ENCODE assay signal across 8 mouse cellular contexts in the genomic region with DNA sequence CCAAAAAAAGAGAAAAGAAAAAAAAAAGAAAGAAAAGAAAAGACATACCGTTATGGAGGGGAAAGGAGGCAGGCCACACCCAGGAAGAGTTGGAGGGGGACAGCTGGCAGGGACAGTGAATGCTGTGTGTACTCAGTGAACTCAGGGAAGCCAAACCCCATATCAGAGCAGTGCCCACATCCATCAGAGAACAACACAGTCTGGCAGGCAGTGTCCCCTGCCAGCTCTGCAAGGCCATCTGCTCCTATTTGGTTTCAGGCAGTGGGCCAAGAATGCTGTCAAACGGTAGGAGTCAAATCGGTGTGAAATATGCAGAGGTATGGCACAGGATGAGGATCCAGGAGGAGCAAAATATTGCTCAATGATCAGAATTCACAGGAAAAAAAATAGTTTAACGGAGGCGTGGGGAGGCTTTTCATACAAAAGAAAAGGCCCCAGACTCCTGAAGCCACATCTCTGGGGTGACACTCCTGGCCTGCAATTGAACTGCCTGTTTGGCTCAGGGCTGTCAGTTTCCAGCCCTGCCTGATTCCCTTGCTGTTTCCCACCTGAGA. TPM values are rescaled to one million over a fixed set of nuclear protein-coding genes. Genes with fewer than 3 reads are reported as not detected.
DNase-seq lines count a peak whose midpoint lies in the region; ATAC-seq lines count a peak whose summit lies in the region.

No protein-coding gene starts in this region.

- peak; percentile 74 for ATAC-seq in common myeloid progenitor, adult 5-6 weeks (replicated peaks; ENCODE audit: low read depth, poor library complexity, severe bottlenecking)
- peak; percentile 90 for ATAC-seq in hindbrain, embryonic 15.5 days (ENCODE audit: low FRiP score, low read depth)
- peak; percentile 82 for ATAC-seq in midbrain, embryonic 16.5 days
- ATAC-seq in monocyte, adult 5-6 weeks (replicated peaks; ENCODE audit: insufficient number of reproducible peaks, low FRiP score, low TSS enrichment, poor library complexity, severe bottlenecking) = no peak
- ATAC-seq in kidney, embryonic 15.5 days (replicated peaks; ENCODE audit: low FRiP score) = no peak

- H3K9ac ChIP-seq in hindbrain, embryonic 15.5 days = no peak overlapping the region
- no peak overlapping the region for H3K9ac ChIP-seq in midbrain, embryonic 16.5 days (ENCODE audit: low read depth, low read length)
- no peak overlapping the region for H3K9ac ChIP-seq in kidney, embryonic 15.5 days

- peak overlapping the region; percentile 69 for H3K27ac ChIP-seq in hindbrain, embryonic 15.5 days (replicated peaks)
- H3K27ac ChIP-seq in midbrain, embryonic 16.5 days (ENCODE audit: low read length) = peak overlapping the region; percentile 38; the same call in 1 of the 2 replicates
- H3K27ac ChIP-seq in kidney, embryonic 15.5 days = no peak overlapping the region

- DNase-seq in ovary, adult 18-20 months (ENCODE audit: low spot score) = peak; percentile 47
- no peak for DNase-seq in ovary, postnatal 36 days (ENCODE audit: low spot score)
- no peak for DNase-seq in c-Kit-positive CD71-positive TER-119-positive erythroid progenitor cells, embryonic 14.5 days (ENCODE audit: low spot score)

- peaks cover 6% of the 10 kb centered on the region; the same call in 1 of the 2 replicates for H3K4me1 ChIP-seq in hindbrain, embryonic 15.5 days (replicated peaks)
- H3K4me1 ChIP-seq in midbrain, embryonic 16.5 days (ENCODE audit: control insufficient read depth, insufficient read depth, low read length) = no peaks in the 10 kb centered on the region
- H3K4me1 ChIP-seq in kidney, embryonic 15.5 days = peaks cover 11% of the 10 kb centered on the region; the same call in 1 of the 2 replicates

- H3K27me3 ChIP-seq in hindbrain, embryonic 15.5 days = no peaks in the 10 kb centered on the region
- no peaks in the 10 kb centered on the region for H3K27me3 ChIP-seq in midbrain, embryonic 16.5 days (ENCODE audit: control insufficient read depth, insufficient read depth, low read depth, low read length)
- H3K27me3 ChIP-seq in kidney, embryonic 15.5 days = no peaks in the 10 kb centered on the region

- 35% methylated on average over 5 of the region's 5 CpGs for WGBS in hindbrain, embryonic 15.5 days
- WGBS in midbrain, embryonic 16.5 days = 73% methylated on average over 5 of the region's 5 CpGs
- 78% methylated on average over 5 of the region's 5 CpGs for WGBS in kidney, embryonic 15.5 days

- no peak overlapping the region for H3K4me2 ChIP-seq in hindbrain, embryonic 15.5 days
- H3K4me2 ChIP-seq in midbrain, embryonic 16.5 days (ENCODE audit: low read length) = no peak overlapping the region
- H3K4me2 ChIP-seq in kidney, embryonic 15.5 days = no peak overlapping the region

- H3K4me3 ChIP-seq in hindbrain, embryonic 15.5 days = no peak overlapping the region
- H3K4me3 ChIP-seq in midbrain, embryonic 16.5 days (ENCODE audit: low read depth, low read length) = no peak overlapping the region
- H3K4me3 ChIP-seq in kidney, embryonic 15.5 days (replicated peaks) = no peak overlapping the region

- H3K36me3 ChIP-seq in hindbrain, embryonic 15.5 days = no peaks in the 10 kb centered on the region
- H3K36me3 ChIP-seq in midbrain, embryonic 16.5 days (ENCODE audit: control insufficient read depth, insufficient read depth, low read length) = no peaks in the 10 kb centered on the region
- H3K36me3 ChIP-seq in kidney, embryonic 15.5 days = no peaks in the 10 kb centered on the region

- no peaks in the 10 kb centered on the region for H3K9me3 ChIP-seq in hindbrain, embryonic 15.5 days
- H3K9me3 ChIP-seq in midbrain, embryonic 16.5 days (replicated peaks; ENCODE audit: control insufficient read depth, low read length, poor library complexity, severe bottlenecking) = no peaks in the 10 kb centered on the region; the same call in 1 of the 2 replicates
- H3K9me3 ChIP-seq in kidney, embryonic 15.5 days (replicated peaks) = no peaks in the 10 kb centered on the region

RNA-seq across cellular contexts. Expression of a gene that starts 10.1 kb away (rescaled TPM):
- total RNA-seq in common myeloid progenitor, adult 5-6 weeks (2017) = not detected in 2 replicates
- 28.7 and 33.1 TPM in 2 replicates for polyA plus RNA-seq in hindbrain, embryonic 15.5 days (2015; fragmentation: Nextera tagmentation; extraction: Ambion mirVana)
- 35.7 and 40.9 TPM in 2 replicates for polyA plus RNA-seq in midbrain, embryonic 16.5 days (2015; fragmentation: Nextera tagmentation; extraction: Ambion mirVana)
- not detected in 3 replicates for total RNA-seq in monocyte, adult 5-6 weeks (2017)
- 0.78 and 0.91 TPM in 2 replicates for polyA plus RNA-seq in kidney, embryonic 15.5 days (2015; fragmentation: Nextera tagmentation; extraction: Ambion mirVana)

RNA-seq across cellular contexts. Expression of a gene that starts 41.3 kb away (rescaled TPM):
- not detected in 2 replicates for total RNA-seq in common myeloid progenitor, adult 5-6 weeks (2017)
- polyA plus RNA-seq in hindbrain, embryonic 15.5 days (2015; fragmentation: Nextera tagmentation; extraction: Ambion mirVana) = 0.43 and 0.53 TPM in 2 replicates
- polyA plus RNA-seq in midbrain, embryonic 16.5 days (2015; fragmentation: Nextera tagmentation; extraction: Ambion mirVana) = 0.80 and 0.87 TPM in 2 replicates
- not detected in 3 replicates for total RNA-seq in monocyte, adult 5-6 weeks (2017)
- 0.49 and 0.64 TPM in 2 replicates for polyA plus RNA-seq in kidney, embryonic 15.5 days (2015; fragmentation: Nextera tagmentation; extraction: Ambion mirVana)

RNA-seq across cellular contexts. Expression of a gene that starts 41.5 kb away (rescaled TPM):
- total RNA-seq in common myeloid progenitor, adult 5-6 weeks (2017) = 0.29 and 0.69 TPM in 2 replicates
- 28.4 and 33.1 TPM in 2 replicates for polyA plus RNA-seq in hindbrain, embryonic 15.5 days (2015; fragmentation: Nextera tagmentation; extraction: Ambion mirVana)
- 43.5 and 48.4 TPM in 2 replicates for polyA plus RNA-seq in midbrain, embryonic 16.5 days (2015; fragmentation: Nextera tagmentation; extraction: Ambion mirVana)
- 0.29 to 1.8 TPM (median 0.57 TPM) in 3 replicates for total RNA-seq in monocyte, adult 5-6 weeks (2017)
- 13.0 and 13.4 TPM in 2 replicates for polyA plus RNA-seq in kidney, embryonic 15.5 days (2015; fragmentation: Nextera tagmentation; extraction: Ambion mirVana)

Comparison
In these comparisons a context has a peak if more than half of its experiments do, and no peak if none do; other contexts are left out.
1. ATAC-seq: peak in common myeloid progenitor, adult 5-6 weeks (single experiment), hindbrain, embryonic 15.5 days (single experiment) and midbrain, embryonic 16.5 days (single experiment); none in monocyte, adult 5-6 weeks (single experiment) and kidney, embryonic 15.5 days (single experiment).
2. RNA of a gene that starts 10.1 kb away (polyA plus RNA-seq): 35.7 to 40.9 TPM in midbrain, embryonic 16.5 days and 28.7 to 33.1 TPM in hindbrain, embryonic 15.5 days; 0.78 to 0.91 TPM in kidney, embryonic 15.5 days; every median in the first group is over 10 times any median in the second.